Mouse (Mus musculus): ENCODE data around the gene Pprc1. TPM values are rescaled to one million over a fixed set of nuclear protein-coding genes. Genes with fewer than 3 reads are reported as not detected.

Gene Pprc1
- total and polyA plus RNA-seq, 3 experiments: 19.1 to 36.4 (median 22.5) TPM

GRCm38 (mm10) chr19:46119458-46119857 is 74.8 kb downstream of the Pprc1 start:
- no peak for DNase-seq

- no peak for DNase-seq
Observed at GRCm38 (mm10) chr19:46120872-46121271, 76.2 kb downstream of the Pprc1 start.

Other genes starting within 250 kb of the Pprc1 start
- gene Kcnip2, start 228.8 kb upstream of the Pprc1 start, total RNA-seq (2021): under 1 TPM; 0.12 to 0.38 TPM
- 0.25 and 0.28 TPM in 2 replicates for gene Kcnip2, start 228.8 kb upstream of the Pprc1 start, polyA plus RNA-seq (2012; rRNA removed)
- 10 to 100 TPM; 15.5 to 17.3 TPM for gene Armh3, start 46.4 kb upstream of the Pprc1 start, total RNA-seq (2021)
- gene Armh3, start 46.4 kb upstream of the Pprc1 start, polyA plus RNA-seq (2012; rRNA removed): 6.1 and 8.5 TPM in 2 replicates
- 10 to 100 TPM; 11.2 to 15.4 TPM for gene Hps6, start 41.4 kb upstream of the Pprc1 start, total RNA-seq (2021)
- gene Hps6, start 41.4 kb upstream of the Pprc1 start, polyA plus RNA-seq (2012; rRNA removed): 16.7 and 19.7 TPM in 2 replicates
- gene Ldb1, start 328 bp downstream of the Pprc1 start, total RNA-seq (2021): 10 to 100 TPM; 58.2 to 67.1 TPM
- gene Ldb1, start 328 bp downstream of the Pprc1 start, polyA plus RNA-seq (2012; rRNA removed): 99.3 and 117 TPM in 2 replicates
- 10 to 100 TPM; 44.6 to 72.2 TPM for gene Nolc1, start 31.0 kb downstream of the Pprc1 start, total RNA-seq (2021)
- gene Nolc1, start 31.0 kb downstream of the Pprc1 start, polyA plus RNA-seq (2012; rRNA removed): 4.3 and 5.8 TPM in 2 replicates
- 10 to 100 TPM; 54.7 to 59.4 TPM for gene Elovl3, start 87.0 kb downstream of the Pprc1 start, total RNA-seq (2021)
- gene Elovl3, start 87.0 kb downstream of the Pprc1 start, polyA plus RNA-seq (2012; rRNA removed): 2.6 and 4.8 TPM in 2 replicates
- not detected for gene Pitx3, start 103.4 kb downstream of the Pprc1 start, total RNA-seq (2021)
- 0.21 TPM in 1 of 2 replicates, not detected in the other for gene Pitx3, start 103.4 kb downstream of the Pprc1 start, polyA plus RNA-seq (2012; rRNA removed)
- 10 to 100 TPM; 68.8 to 72.5 TPM for gene Gbf1, start 107.6 kb downstream of the Pprc1 start, total RNA-seq (2021)
- 158 and 177 TPM in 2 replicates for gene Gbf1, start 107.6 kb downstream of the Pprc1 start, polyA plus RNA-seq (2012; rRNA removed)

All from adrenal gland, adult 2 months (tissue).